Mouse (Mus musculus) cerebellum, adult 2 months (tissue): ENCODE results near the gene Susd4.

ENCODE experiments used
- CTCF ChIP-seq: fragments of 200-500 bp; IDR thresholded peaks from 2 replicates; pipeline ENCODE4 v1.5.1; 2011; ENCODE audit warnings: low read depth, mild to moderate bottlenecking, control low read depth, low read length, moderate library complexity, borderline replicate concordance; ENCODE audit not compliant: insufficient read depth
- POLR2A ChIP-seq: fragments of 200-500 bp; IDR thresholded peaks from 2 replicates; pipeline ENCODE4 v1.6.1; 2011; ENCODE audit warnings: low read length, control low read depth, borderline replicate concordance; ENCODE audit not compliant: insufficient read depth

DNA sequence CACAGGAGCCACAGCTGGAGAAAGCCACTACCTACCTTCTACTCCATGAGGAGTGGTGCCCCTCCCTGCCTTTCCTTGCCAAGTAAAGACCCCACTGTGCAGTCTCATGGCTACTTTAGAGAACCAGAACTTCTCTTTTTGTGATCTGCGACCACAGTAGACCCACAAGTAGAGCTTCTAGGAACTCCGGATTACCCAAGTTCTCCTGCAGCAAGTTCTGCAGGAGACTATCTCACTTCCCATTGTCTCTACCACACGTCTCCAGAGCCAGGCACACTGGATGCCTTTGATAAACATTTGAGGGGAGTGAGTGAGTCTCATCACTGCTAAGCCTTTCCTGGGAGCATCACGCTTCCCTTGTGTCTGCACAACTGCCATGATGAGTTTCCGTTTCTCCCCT is 8.8 kb upstream of the Susd4 start:
- TF ChIP-seq POLR2A (no peak), CTCF (no peak)
